Mouse (Mus musculus): ENCODE results near the gene Ccdc137. TPM values are rescaled to one million over a fixed set of nuclear protein-coding genes. Genes with fewer than 3 reads are reported as not detected.

Gene Ccdc137
- polyA plus RNA-seq, 1 experiment from 2014 or later = 15.2 TPM

DNA sequence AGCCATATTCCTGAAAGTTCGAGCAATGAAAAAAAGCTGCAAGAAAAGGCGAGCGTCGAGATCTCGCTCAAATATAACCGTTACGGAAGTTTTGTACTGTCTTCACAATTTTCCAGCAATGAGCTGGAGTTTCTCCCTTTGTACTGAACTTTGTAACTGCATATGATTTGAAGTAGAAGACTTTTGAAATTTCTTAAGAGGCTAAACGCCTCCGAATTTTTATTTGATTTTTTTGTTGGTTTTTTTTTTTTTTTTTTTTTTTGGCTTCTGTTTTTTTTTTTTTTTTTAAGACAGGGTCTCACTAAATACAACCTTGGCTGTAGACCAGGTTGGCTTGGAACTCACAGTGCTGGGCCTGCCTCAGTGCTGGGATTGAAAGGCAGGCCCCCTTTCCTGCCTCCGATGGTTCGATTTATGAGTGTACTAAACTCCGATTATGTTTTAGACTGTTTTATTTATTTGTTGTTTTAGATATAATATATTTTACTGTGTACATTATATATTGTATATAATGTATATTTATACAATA lies 20.0 kb upstream of the Ccdc137 start:
- Histone ChIP-seq H3K4me2 (ENCODE audit: low read depth, low read length) (peak overlapping the region; percentile 78), H3K36me3 (ENCODE audit: control insufficient read depth, insufficient read depth) (peaks cover 10% of the 10 kb centered on the region), H3K9ac (ENCODE audit: low read depth, low read length) (peak overlapping the region; percentile 98), H3K4me3 (ENCODE audit: low read depth, low read length) (peak overlapping the region; percentile 91), H3K27me3 (ENCODE audit: control insufficient read depth, insufficient read depth, low read depth, low read length) (no peaks in the 10 kb centered on the region), H3K4me1 (ENCODE audit: control insufficient read depth, low read depth, low read length) (peaks cover 11% of the 10 kb centered on the region), H3K27ac (ENCODE audit: low read length) (peak overlapping the region; percentile 93), H3K9me3 (replicated peaks; ENCODE audit: control insufficient read depth, low read length) (no peaks in the 10 kb centered on the region)
- WGBS (ENCODE audit: insufficient replicate concordance) = 25% methylated on average over 12 of the region's 12 CpGs
- no peak for ATAC-seq (ENCODE audit: low read depth)

DNA sequence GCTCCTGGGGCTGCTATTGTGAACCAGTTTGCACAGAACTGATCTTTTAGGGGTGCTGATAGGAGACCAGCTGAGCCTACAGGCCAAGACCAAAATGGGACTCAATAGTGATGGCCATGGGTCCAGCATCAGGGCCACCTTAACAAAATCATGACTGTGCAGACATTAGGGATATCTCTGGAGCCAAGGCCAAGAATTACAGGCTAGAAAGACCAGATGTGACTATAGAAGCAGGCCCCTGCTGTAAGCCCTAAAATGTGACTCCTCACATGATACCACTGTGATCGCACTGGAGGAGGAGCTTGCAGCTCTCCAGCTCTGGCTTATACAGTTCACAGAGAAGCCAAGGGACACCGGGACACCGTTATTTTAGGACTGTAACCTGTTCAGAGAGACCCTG lies 15.6 kb upstream of the Ccdc137 start, which contains the start of gene Tspan10:
Gene Tspan10, plus strand, starts transcription at position 301 of the 400 bp plus-strand sequence.
- no peak within 1 kb of the TSS for H3K9ac ChIP-seq (ENCODE audit: low read depth, low read length)
- no peak within 1 kb of the TSS for H3K27ac ChIP-seq (ENCODE audit: low read length)
- WGBS (ENCODE audit: insufficient replicate concordance) = 84% methylated on average over 3 of the region's 3 CpGs
- no peak for ATAC-seq (ENCODE audit: low read depth)
- no peak within 1 kb of the TSS for H3K4me2 ChIP-seq (ENCODE audit: low read depth, low read length)
- no peaks in the 10 kb centered on the region for H3K4me1 ChIP-seq (ENCODE audit: control insufficient read depth, low read depth, low read length)
- no peak within 1 kb of the TSS for H3K4me3 ChIP-seq (ENCODE audit: low read depth, low read length)
- no peaks in the 10 kb centered on the region for H3K36me3 ChIP-seq (ENCODE audit: control insufficient read depth, insufficient read depth)
- H3K27me3 ChIP-seq (ENCODE audit: control insufficient read depth, insufficient read depth, low read depth, low read length) = no peaks in the 10 kb centered on the region
- H3K9me3 ChIP-seq (replicated peaks; ENCODE audit: control insufficient read depth, low read length) = no peaks in the 10 kb centered on the region

DNA sequence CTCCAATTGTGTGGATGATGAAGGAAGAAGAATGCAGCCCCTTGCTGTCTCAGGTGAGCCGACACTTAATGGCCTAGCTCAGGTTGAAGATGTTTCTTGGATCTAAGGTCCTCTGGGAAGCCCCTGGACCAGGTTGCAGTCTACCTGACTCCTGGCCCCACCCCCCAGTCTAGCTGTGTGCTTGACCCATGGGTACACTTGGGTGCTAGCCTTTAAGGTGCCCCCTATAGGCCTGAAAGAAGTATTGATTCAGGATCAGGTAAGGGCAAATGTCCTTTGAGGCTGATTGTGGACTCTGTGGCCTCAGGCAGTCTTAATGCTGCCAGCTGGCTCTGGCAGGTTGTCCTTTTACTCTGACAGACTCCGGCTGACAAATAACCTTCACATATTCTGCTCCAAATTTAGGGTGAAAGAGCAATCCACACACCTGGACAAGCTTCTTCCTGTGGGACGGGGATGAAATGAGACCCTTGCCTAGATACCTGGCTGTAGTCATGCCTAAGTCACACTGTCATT lies 15.1 kb upstream of the Ccdc137 start:
- H3K27me3 ChIP-seq (ENCODE audit: control insufficient read depth, insufficient read depth, low read depth, low read length) = no peaks in the 10 kb centered on the region
- WGBS (ENCODE audit: insufficient replicate concordance) = 67% methylated on average over 3 of the region's 3 CpGs

DNA sequence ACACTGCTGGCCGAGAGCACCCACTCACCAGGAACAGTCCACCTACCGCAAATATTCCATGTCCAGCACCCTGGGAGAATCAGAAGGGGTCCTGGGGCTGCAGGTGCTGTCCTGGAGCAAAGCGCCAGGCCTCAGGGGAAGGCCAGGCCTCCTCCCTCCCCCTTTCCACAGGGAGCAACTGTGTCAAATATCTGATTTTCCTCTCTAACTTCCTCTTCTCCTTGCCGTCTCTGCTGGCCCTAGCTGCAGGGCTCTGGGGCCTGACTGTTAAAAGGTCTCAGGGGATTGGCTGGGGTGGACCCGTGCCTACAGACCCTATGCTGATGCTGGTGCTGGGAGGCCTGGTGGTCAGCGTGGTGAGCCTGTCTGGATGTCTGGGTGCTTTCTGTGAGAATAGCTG lies 13.8 kb upstream of the Ccdc137 start:
- Histone ChIP-seq H3K9ac (ENCODE audit: low read depth, low read length) (no peak overlapping the region), H3K36me3 (ENCODE audit: control insufficient read depth, insufficient read depth) (no peaks in the 10 kb centered on the region), H3K9me3 (replicated peaks; ENCODE audit: control insufficient read depth, low read length) (no peaks in the 10 kb centered on the region), H3K4me1 (ENCODE audit: control insufficient read depth, low read depth, low read length) (no peaks in the 10 kb centered on the region), H3K27me3 (ENCODE audit: control insufficient read depth, insufficient read depth, low read depth, low read length) (no peaks in the 10 kb centered on the region), H3K4me2 (ENCODE audit: low read depth, low read length) (no peak overlapping the region), H3K27ac (ENCODE audit: low read length) (no peak overlapping the region), H3K4me3 (ENCODE audit: low read depth, low read length) (no peak overlapping the region)
- no peak for ATAC-seq (ENCODE audit: low read depth)
- WGBS (ENCODE audit: insufficient replicate concordance) = 50% methylated on average over 6 of the region's 6 CpGs

More for the DNA sequence above, 15.1 kb upstream of the Ccdc137 start:
- H3K9ac ChIP-seq (ENCODE audit: low read depth, low read length) = no peak overlapping the region
- H3K27ac ChIP-seq (ENCODE audit: low read length) = no peak overlapping the region
- no peak overlapping the region for H3K4me3 ChIP-seq (ENCODE audit: low read depth, low read length)
- ATAC-seq (ENCODE audit: low read depth) = no peak
- H3K4me2 ChIP-seq (ENCODE audit: low read depth, low read length) = no peak overlapping the region
- H3K4me1 ChIP-seq (ENCODE audit: control insufficient read depth, low read depth, low read length) = no peaks in the 10 kb centered on the region
- H3K9me3 ChIP-seq (replicated peaks; ENCODE audit: control insufficient read depth, low read length) = no peaks in the 10 kb centered on the region
- H3K36me3 ChIP-seq (ENCODE audit: control insufficient read depth, insufficient read depth) = no peaks in the 10 kb centered on the region

DNA sequence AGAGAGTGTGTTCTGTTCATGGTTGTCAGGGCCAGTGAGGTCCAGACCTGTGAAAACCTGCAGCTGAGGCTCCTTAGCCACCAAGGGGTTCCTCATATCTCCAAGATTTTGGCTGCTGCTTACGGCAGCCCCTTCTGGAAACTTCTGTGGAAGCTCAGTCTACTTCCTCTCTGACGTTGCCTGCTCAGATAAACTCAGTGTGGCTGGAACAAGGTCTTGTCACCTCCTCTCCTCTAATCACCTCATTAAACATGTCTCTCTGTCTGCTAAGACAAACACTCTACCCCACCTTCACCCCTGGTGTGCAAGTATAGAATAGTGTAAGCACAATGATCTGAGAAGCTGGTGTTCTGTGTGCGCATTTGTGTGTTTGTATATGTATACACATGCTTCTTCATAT lies 12.4 kb upstream of the Ccdc137 start:
- Histone ChIP-seq H3K4me2 (ENCODE audit: low read depth, low read length) (no peak overlapping the region), H3K4me1 (ENCODE audit: control insufficient read depth, low read depth, low read length) (no peaks in the 10 kb centered on the region), H3K4me3 (ENCODE audit: low read depth, low read length) (no peak overlapping the region), H3K9me3 (replicated peaks; ENCODE audit: control insufficient read depth, low read length) (no peaks in the 10 kb centered on the region), H3K9ac (ENCODE audit: low read depth, low read length) (no peak overlapping the region), H3K27ac (ENCODE audit: low read length) (no peak overlapping the region), H3K36me3 (ENCODE audit: control insufficient read depth, insufficient read depth) (no peaks in the 10 kb centered on the region), H3K27me3 (ENCODE audit: control insufficient read depth, insufficient read depth, low read depth, low read length) (no peaks in the 10 kb centered on the region)
- no peak for ATAC-seq (ENCODE audit: low read depth)
- WGBS (ENCODE audit: insufficient replicate concordance) = 38% methylated on average over 3 of the region's 3 CpGs

DNA sequence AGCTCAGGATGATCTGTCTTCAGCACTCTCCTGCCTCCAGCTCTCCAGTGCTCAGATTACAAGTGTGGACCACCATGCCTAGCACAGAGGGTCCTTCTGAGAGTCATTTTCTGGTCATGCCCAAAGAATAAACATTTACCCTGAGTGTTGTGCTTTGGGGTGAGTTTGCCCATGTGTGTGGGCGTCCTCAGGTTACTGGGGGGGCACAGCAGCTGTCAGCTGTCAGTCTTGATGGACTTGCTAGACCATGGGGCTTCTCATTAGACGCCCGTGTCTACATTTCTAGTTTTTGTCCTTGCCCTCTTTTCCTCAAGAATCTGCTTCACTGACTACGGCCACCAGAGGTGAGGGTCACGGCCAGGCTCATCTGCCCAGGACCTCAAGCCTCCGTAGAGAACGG lies 10.7 kb upstream of the Ccdc137 start:
- Histone ChIP-seq H3K27ac (ENCODE audit: low read length) (no peak overlapping the region), H3K9ac (ENCODE audit: low read depth, low read length) (no peak overlapping the region), H3K4me3 (ENCODE audit: low read depth, low read length) (no peak overlapping the region), H3K36me3 (ENCODE audit: control insufficient read depth, insufficient read depth) (no peaks in the 10 kb centered on the region), H3K4me2 (ENCODE audit: low read depth, low read length) (no peak overlapping the region), H3K4me1 (ENCODE audit: control insufficient read depth, low read depth, low read length) (no peaks in the 10 kb centered on the region), H3K27me3 (ENCODE audit: control insufficient read depth, insufficient read depth, low read depth, low read length) (no peaks in the 10 kb centered on the region), H3K9me3 (replicated peaks; ENCODE audit: control insufficient read depth, low read length) (no peaks in the 10 kb centered on the region)
- WGBS (ENCODE audit: insufficient replicate concordance) = 67% methylated on average over 7 of the region's 7 CpGs
- no peak for ATAC-seq (ENCODE audit: low read depth)

DNA sequence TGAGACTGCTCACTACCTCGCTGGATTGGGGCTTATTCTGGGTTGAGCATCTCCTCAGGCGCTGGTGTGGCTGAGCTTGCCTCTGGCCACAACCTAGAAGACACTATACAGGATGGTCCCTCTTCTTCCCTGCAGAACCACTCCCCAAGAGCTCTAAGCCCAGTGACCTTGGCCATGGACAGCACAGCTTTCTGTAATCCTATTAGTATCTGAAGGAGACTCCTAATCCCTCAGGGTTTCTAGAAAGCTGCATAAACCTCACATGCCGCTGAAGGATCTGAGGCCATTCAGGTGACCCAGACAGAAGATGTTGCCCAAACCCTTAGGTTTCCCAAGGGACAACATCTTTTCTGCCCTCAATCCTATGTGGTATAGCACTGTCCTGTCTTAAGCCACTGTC lies 5.7 kb upstream of the Ccdc137 start:
- H3K4me3 ChIP-seq (ENCODE audit: low read depth, low read length) = no peak overlapping the region
- H3K27ac ChIP-seq (ENCODE audit: low read length) = no peak overlapping the region
- no peaks in the 10 kb centered on the region for H3K9me3 ChIP-seq (replicated peaks; ENCODE audit: control insufficient read depth, low read length)
- H3K27me3 ChIP-seq (ENCODE audit: control insufficient read depth, insufficient read depth, low read depth, low read length) = no peaks in the 10 kb centered on the region
- no peak for ATAC-seq (ENCODE audit: low read depth)
- no peak overlapping the region for H3K4me2 ChIP-seq (ENCODE audit: low read depth, low read length)
- H3K9ac ChIP-seq (ENCODE audit: low read depth, low read length) = no peak overlapping the region
- no peaks in the 10 kb centered on the region for H3K36me3 ChIP-seq (ENCODE audit: control insufficient read depth, insufficient read depth)
- 66% methylated on average over 3 of the region's 3 CpGs for WGBS (ENCODE audit: insufficient replicate concordance)
- peaks cover 26% of the 10 kb centered on the region for H3K4me1 ChIP-seq (ENCODE audit: control insufficient read depth, low read depth, low read length)

DNA sequence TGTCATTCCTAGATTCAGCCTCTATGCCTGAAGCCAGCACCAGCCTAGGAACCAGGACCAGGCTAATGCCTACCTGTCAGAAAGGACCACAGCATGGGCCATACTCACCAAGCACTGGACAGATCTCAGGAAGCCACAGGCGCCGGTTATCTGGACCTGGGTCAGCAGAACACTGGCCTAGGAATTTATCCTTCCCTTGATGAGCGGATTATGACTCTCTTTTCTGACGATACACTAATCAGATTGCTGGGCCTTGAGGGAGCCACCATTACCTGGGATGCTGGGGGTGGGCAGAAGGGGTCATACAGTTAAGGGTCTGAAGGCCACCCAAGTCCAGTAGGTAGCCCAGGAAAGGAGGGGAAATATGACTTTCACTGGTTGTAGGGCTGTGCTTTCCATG lies 4.6 kb upstream of the Ccdc137 start, which contains the start of gene Pde6g:
Gene Pde6g, minus strand, starts transcription at position 195 of the 400 bp plus-strand sequence.
- Histone ChIP-seq H3K4me1 (ENCODE audit: control insufficient read depth, low read depth, low read length) (peaks cover 28% of the 10 kb centered on the region), H3K27ac (ENCODE audit: low read length) (no peak within 1 kb of the TSS), H3K9ac (ENCODE audit: low read depth, low read length) (no peak within 1 kb of the TSS), H3K4me2 (ENCODE audit: low read depth, low read length) (no peak within 1 kb of the TSS), H3K9me3 (replicated peaks; ENCODE audit: control insufficient read depth, low read length) (no peaks in the 10 kb centered on the region), H3K36me3 (ENCODE audit: control insufficient read depth, insufficient read depth) (no peaks in the 10 kb centered on the region), H3K4me3 (ENCODE audit: low read depth, low read length) (no peak within 1 kb of the TSS), H3K27me3 (ENCODE audit: control insufficient read depth, insufficient read depth, low read depth, low read length) (no peaks in the 10 kb centered on the region)
- 75% methylated on average over 4 of the region's 4 CpGs for WGBS (ENCODE audit: insufficient replicate concordance)
- no peak for ATAC-seq (ENCODE audit: low read depth)

DNA sequence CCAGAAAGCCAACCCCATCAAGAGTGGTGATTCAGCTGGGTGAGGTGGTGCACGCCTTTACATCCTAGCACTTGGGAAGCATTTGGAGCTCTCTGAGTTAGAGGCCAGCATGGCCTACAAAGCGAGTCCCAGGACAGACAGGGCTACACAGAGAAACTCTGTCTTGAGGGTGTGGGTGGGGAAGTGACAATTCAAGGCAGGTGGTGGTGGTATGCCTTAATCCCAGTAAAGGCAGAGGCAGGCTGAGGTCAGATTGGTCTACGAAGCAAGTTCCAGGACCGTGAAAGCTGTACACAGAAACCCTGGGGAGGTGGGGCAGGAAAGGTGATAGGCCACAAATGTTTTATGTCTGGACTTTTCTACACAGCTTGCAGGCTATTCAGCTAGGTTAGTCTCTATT lies 3.0 kb upstream of the Ccdc137 start:
- Histone ChIP-seq H3K36me3 (ENCODE audit: control insufficient read depth, insufficient read depth) (no peaks in the 10 kb centered on the region), H3K27me3 (ENCODE audit: control insufficient read depth, insufficient read depth, low read depth, low read length) (no peaks in the 10 kb centered on the region), H3K4me1 (ENCODE audit: control insufficient read depth, low read depth, low read length) (peaks cover 39% of the 10 kb centered on the region), H3K4me2 (ENCODE audit: low read depth, low read length) (peak overlapping the region; percentile 30; the same call in 1 of the 2 replicates), H3K4me3 (ENCODE audit: low read depth, low read length) (no peak overlapping the region), H3K27ac (ENCODE audit: low read length) (peak overlapping the region; percentile 45), H3K9me3 (replicated peaks; ENCODE audit: control insufficient read depth, low read length) (no peaks in the 10 kb centered on the region), H3K9ac (ENCODE audit: low read depth, low read length) (no peak overlapping the region; the same call in 1 of the 2 replicates)
- ATAC-seq (ENCODE audit: low read depth) = no peak
- WGBS (ENCODE audit: insufficient replicate concordance) = 90% methylated on average over 4 of the region's 4 CpGs

All from liver, embryonic 16.5 days (tissue).